Mouse (Mus musculus): ENCODE results near the gene Gm5615. TPM values are rescaled to one million over a fixed set of nuclear protein-coding genes. Genes with fewer than 3 reads are reported as not detected.

Gm5615 gene
- polyA plus RNA-seq (2015; fragmentation: Nextera tagmentation; extraction: Ambion mirVana) = not detected in 2 replicates

DNA sequence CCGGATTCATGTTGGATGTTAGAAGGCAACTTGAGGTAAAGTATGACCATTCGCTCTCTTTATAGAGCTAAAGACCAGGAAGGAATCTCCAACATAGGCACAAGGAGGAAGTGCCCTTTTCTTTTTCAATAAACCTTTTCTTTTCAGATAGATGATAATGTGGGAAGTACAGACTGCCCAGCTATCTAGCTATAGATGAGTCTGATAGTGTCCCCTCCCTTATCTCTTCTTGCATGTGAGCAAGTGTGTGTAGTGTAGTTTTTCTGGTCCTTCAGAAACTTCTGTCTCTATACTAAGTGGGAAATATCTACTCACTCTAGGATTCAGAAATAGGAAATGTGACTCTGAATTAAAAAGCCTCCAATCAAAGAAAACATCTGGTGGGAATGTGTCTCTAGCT, at the start of gene Gm5615:
TSS of gene Gm5615 (minus strand) at position 101 of the 400 bp plus-strand sequence.
- 89% methylated on average over 2 of the region's 2 CpGs for WGBS
- Histone ChIP-seq H3K27me3 (no peaks in the 10 kb centered on the region), H3K4me3 (replicated peaks) (no peak within 1 kb of the TSS), H3K36me3 (no peaks in the 10 kb centered on the region), H3K4me2 (no peak within 1 kb of the TSS), H3K27ac (no peak within 1 kb of the TSS), H3K9me3 (replicated peaks) (no peaks in the 10 kb centered on the region; the same call in 1 of the 2 replicates), H3K4me1 (no peaks in the 10 kb centered on the region), H3K9ac (no peak within 1 kb of the TSS)
- no peak for ATAC-seq (replicated peaks; ENCODE audit: low FRiP score)

DNA sequence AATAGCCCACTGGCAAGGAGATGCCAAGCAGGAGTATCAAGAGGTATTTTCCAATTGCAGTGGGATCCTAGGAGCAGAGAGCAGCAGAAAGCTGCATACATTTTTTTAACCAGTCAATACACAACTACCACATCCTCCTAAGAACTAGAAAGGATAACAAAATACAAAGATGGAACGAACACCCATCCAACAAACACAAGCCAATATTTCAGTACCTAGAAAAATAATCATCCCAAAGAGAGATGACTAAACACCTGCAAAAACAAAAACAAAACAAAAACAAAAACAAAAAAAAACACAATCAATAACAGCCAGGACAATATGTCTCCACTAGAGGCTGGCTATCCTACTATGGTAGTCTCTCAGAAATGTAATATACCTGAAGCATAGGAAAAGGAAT, 40.8 kb upstream of the Gm5615 start, which contains the start of gene Gm17689:
TSS of gene Gm17689 (minus strand) at position 101 of the 400 bp plus-strand sequence.
- Histone ChIP-seq H3K4me1 (no peaks in the 10 kb centered on the region), H3K4me3 (replicated peaks) (no peak within 1 kb of the TSS), H3K4me2 (no peak within 1 kb of the TSS), H3K27me3 (no peaks in the 10 kb centered on the region), H3K9ac (no peak within 1 kb of the TSS), H3K36me3 (no peaks in the 10 kb centered on the region), H3K9me3 (replicated peaks) (no peaks in the 10 kb centered on the region), H3K27ac (no peak within 1 kb of the TSS)
- WGBS = 68% methylated on average over 1 of the region's 1 CpGs
- no peak for ATAC-seq (replicated peaks; ENCODE audit: low FRiP score)

DNA sequence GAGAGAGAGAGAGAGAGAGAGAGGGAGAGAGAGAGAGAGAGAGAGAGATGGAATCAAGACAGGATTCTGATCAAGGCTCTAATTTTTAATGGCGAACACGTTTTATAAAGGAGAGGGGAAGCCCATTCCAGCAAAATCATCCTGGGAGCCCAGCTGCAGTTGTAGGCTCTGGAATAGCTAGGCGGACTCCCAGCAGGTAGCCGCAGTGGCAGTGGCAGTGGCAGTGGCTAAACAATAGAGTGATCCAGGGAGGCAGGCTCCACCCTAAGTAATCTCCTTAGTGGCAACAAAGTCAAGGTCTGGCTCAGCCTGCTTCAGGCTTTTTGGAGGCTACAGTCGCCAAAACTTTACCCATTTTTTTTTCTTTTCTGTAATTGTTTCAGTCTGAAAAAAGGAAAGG, 37.6 kb downstream of the Gm5615 start:
- Histone ChIP-seq H3K9ac (no peak overlapping the region), H3K27me3 (no peaks in the 10 kb centered on the region), H3K9me3 (replicated peaks) (peaks cover 4% of the 10 kb centered on the region), H3K4me3 (replicated peaks) (no peak overlapping the region), H3K4me1 (no peaks in the 10 kb centered on the region), H3K36me3 (no peaks in the 10 kb centered on the region), H3K4me2 (no peak overlapping the region), H3K27ac (no peak overlapping the region)
- no peak for ATAC-seq (replicated peaks; ENCODE audit: low FRiP score)
- WGBS = 81% methylated on average over 5 of the region's 5 CpGs

- WGBS = 65% methylated on average over 1 of the region's 1 CpGs
- Histone ChIP-seq H3K9me3 (replicated peaks) (no peaks in the 10 kb centered on the region; the same call in none of the 2 replicates), H3K4me3 (replicated peaks) (no peak overlapping the region), H3K4me1 (no peaks in the 10 kb centered on the region), H3K4me2 (no peak overlapping the region), H3K36me3 (no peaks in the 10 kb centered on the region), H3K27me3 (no peaks in the 10 kb centered on the region), H3K9ac (no peak overlapping the region), H3K27ac (no peak overlapping the region)
- ATAC-seq (replicated peaks; ENCODE audit: low FRiP score) = no peak
Observed at GRCm38 (mm10) chr9:36495824-36496223, 45.9 kb downstream of the Gm5615 start.

GRCm38 (mm10) chr9:36494501-36495220, 47.1 kb downstream of the Gm5615 start:
- no peaks in the 10 kb centered on the region for H3K36me3 ChIP-seq
- H3K27ac ChIP-seq = no peak overlapping the region
- H3K9ac ChIP-seq = no peak overlapping the region
- ATAC-seq (replicated peaks; ENCODE audit: low FRiP score) = no peak
- no peaks in the 10 kb centered on the region for H3K27me3 ChIP-seq
- no peak overlapping the region for H3K4me2 ChIP-seq
- no peak overlapping the region for H3K4me3 ChIP-seq (replicated peaks)
- no peaks in the 10 kb centered on the region; the same call in none of the 2 replicates for H3K9me3 ChIP-seq (replicated peaks)
- WGBS = 81% methylated on average over 4 of the region's 4 CpGs
- no peaks in the 10 kb centered on the region for H3K4me1 ChIP-seq

Other genes starting within 250 kb of the Gm5615 start
- not detected in 2 replicates for gene Gm7257, start 110.1 kb downstream of the Gm5615 start, polyA plus RNA-seq (2015; fragmentation: Nextera tagmentation; extraction: Ambion mirVana)
- not detected in 2 replicates for gene Gm9513, start 66.3 kb downstream of the Gm5615 start, polyA plus RNA-seq (2015; fragmentation: Nextera tagmentation; extraction: Ambion mirVana)
- not detected in 2 replicates for gene Gm17689, start 40.7 kb upstream of the Gm5615 start, polyA plus RNA-seq (2015; fragmentation: Nextera tagmentation; extraction: Ambion mirVana)
- gene A630095E13Rik, start 101.4 kb upstream of the Gm5615 start, polyA plus RNA-seq (2015; fragmentation: Nextera tagmentation; extraction: Ambion mirVana) = not detected in 2 replicates
- not detected in 2 replicates for gene Acrv1, start 151.3 kb upstream of the Gm5615 start, polyA plus RNA-seq (2015; fragmentation: Nextera tagmentation; extraction: Ambion mirVana)
- 37.7 and 38.1 TPM in 2 replicates for gene Chek1, start 185.1 kb upstream of the Gm5615 start, polyA plus RNA-seq (2015; fragmentation: Nextera tagmentation; extraction: Ambion mirVana)
- 288 and 309 TPM in 2 replicates for gene Stt3a, start 225.7 kb upstream of the Gm5615 start, polyA plus RNA-seq (2015; fragmentation: Nextera tagmentation; extraction: Ambion mirVana)